Mouse (Mus musculus) spleen, postnatal 14 days (tissue): Measurements from ENCODE around the gene Gm11549.

Source experiments
- DNase-seq, 2 experiments: peaks; one replicate each; pipeline ENCODE4 v3.0.0; 2021 to 2022; ENCODE audit warnings: low spot score in 2 of 2

Gm11549 gene

GRCm38 (mm10) chr3:36480486-36480885, 41.1 kb downstream of the Gm11549 start:
- no peak for DNase-seq

- DNase-seq = no peak
Measured at GRCm38 (mm10) chr3:36478776-36479175, 42.8 kb downstream of the Gm11549 start.

- no peak for DNase-seq
Measured at GRCm38 (mm10) chr3:36476261-36477155, 45.1 kb downstream of the Gm11549 start.

DNA sequence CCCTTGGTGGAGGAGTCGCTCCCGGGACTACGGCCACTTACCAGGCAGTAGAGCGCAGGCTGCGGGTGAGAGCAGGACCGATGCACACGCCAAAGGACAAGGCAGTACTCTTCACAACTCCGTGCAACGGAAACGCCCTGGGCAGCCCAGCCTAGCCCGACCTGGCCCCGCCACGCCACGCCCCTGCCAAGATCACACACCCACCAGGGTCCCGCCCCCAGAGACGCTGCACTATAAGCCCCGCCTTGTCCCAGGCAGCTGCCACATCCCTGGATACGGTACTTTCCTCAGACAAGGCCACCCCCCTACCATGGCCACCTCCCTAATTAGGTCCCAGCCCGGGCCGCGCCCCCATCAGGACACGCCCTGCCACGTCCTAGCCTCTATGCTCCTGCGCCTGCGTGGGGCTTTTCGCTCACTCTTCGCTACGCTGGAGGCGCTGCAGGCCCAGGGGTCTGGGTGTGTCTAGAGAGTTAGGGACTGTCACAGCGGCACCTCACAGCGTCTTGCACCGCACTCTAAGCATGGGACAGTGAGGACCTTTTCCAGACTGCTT, 46.0 kb downstream of the Gm11549 start, which contains the start of the genes Anxa5 and 1810062G17Rik:
TSS of gene Anxa5 (minus strand) at position 363 of the 556 bp plus-strand sequence.
TSS of gene 1810062G17Rik (plus strand) at position 406 of the 556 bp plus-strand sequence.
- DNase-seq = peak; percentile 81 to 85

DNA sequence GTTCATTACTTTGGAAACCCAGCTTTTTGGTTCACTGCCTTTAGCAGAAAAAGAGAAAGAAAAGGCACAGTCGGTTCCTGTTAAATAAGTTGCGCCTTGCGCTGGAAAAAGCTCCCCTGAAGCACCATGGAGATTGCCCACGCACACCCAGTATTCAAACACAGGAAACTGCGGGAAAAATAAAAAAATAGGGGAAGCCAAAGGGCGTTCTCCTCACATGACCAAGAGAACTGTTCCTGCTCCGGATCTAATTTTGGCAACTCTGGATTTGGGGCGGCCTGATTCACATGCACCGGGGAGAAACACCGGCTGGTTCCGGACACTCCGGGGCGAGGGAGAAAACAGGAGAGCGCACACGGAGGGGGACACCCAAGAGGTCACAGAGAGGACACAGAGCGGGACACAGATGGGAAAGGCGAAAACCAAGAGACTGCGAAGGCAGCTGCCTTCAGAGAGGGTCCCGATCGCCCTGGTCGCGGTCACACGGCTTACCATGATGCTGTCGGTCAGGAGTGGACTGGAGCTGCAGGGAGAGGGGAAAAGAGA, 46.6 kb downstream of the Gm11549 start:
- DNase-seq = no peak

DNA sequence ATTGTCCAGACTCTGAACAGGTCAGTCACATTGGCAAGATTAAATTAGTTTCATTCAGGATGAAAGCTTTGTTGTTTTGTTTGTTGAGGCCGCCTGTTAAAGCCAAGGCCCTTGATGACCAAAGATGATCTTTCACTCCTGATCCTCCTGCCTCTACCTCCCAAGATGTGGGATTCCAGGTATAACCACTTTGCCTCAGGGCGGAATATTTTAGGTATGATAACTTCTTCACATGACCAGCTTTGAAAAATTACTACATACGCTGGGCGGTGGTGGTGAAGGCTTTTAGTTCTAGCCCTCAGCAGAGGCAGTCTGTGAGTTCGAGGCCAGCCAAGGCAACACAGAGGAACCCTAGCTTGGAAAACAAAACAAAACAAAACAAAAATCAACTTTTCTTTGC, 47.2 kb downstream of the Gm11549 start:
- no peak for DNase-seq

DNA sequence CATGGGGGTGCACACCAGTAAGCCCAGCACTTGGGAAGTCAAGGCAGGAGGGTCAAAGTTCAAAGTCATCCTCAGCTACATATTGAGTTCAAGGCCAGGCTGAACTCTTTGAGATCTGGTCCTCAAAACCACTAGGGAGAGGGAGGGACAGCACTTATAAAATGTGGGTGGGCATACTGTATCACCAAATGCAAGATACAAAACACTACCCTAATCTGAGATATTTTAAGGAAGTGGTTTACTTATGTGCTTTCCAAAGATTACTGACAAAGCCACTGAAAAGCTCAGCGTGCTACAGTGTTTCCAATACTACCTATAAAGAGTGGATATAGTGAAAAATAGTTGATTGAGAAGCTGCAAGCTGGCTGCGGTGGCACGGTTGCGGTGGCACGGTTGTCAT, 48.4 kb downstream of the Gm11549 start:
- DNase-seq = no peak

- DNase-seq = no peak
Measured at GRCm38 (mm10) chr3:36471856-36472255, 49.8 kb downstream of the Gm11549 start.

DNA sequence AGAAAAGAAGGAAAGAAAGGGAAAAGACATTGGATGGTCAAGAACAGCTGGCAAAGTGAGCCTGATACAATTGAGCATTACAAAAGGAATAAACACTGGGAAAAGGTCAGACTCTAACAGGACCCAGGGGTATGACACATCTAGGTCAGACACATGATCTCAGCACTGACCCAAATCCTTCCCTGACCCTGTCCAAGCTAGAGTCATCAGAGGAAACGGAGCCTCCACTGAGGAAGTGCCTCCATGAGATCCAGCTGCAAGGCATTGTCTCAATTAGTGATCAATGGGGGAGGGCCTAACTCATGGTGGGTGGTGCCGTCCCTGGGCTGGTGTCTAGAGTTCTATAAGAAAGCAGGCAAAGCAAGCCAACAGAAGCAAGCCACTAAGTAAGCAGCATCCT, 52.7 kb downstream of the Gm11549 start:
- DNase-seq = no peak

GRCm38 (mm10) chr3:36467632-36468031, 54.0 kb downstream of the Gm11549 start:
- no peak for DNase-seq

DNA sequence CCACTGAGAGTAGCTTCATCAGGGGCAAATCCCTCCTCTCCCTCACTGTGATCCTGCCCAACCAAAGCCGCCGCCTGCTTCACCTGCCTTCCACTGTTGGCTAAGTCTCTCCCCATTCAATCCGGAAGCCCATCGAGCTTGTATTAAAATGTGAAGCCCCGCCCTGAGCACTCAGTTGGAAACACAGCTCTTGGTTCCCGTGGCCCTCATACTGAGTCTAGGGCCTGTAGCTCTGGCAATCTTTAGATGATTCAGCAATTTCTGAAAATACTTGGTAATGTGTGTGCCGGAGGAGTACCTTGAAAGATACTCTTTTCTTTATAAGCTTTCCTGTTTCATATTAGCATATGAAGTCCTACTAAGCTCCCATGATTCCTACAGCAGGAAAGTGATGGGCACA, 56.1 kb downstream of the Gm11549 start:
- DNase-seq = no peak
